8 mouse cellular contexts compared by ENCODE assay signal in the genomic region with DNA sequence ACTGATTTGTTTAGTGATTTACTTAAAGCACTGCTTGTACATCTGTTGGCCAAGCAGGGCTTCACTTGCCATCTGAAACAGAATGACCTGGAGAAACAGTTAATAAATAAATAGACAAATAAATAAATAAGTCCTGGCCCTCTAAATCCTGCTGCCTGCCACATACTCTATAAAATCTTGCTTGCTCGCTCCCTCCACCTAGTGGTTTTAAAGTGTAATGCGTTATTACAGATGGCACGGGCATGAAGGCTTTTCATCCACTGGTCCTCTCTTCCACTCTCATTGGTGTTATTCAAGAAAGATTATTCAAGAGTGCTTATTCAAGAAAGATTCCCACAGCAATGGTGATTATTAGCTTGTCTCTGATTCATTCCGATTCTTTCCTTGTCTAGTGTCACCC. TPM values are rescaled to one million over a fixed set of nuclear protein-coding genes. Genes with fewer than 3 reads are reported as not detected.
DNase-seq lines count a peak whose midpoint lies in the region; ATAC-seq and TF ChIP-seq lines count a peak whose summit lies in the region.
"Had no signal": no experiment of that assay in that cellular context is flagged by ENCODE, and none has a peak within 500 bp of the region (broad histone marks: within the 10 kb centered on the region; RNA-seq: fewer than 3 reads in every experiment).

No protein-coding gene starts in this region.

- ATAC-seq in Patski, result no peak
- 0 out of 2 replicates have a peak, but pooled peaks have one; percentile 67 for ATAC-seq in erythroblast, adult 5-6 weeks (replicated peaks; ENCODE audit: low FRiP score, poor library complexity, severe bottlenecking)
- ATAC-seq in lung, embryonic 14.5 days (ENCODE audit: insufficient read depth), result no peak

- CTCF ChIA-PET in Patski (lab: Charles Lee), result interaction anchor here (0.9 to 3.6 kb wide), 9 partner anchors 9 to 47 kb away, joined by 3 to 13 read pairs (median 5); a partner anchor contains a TSS

- TF ChIP-seq CTCF in E14TG2a.4 (conservative IDR thresholded peaks at IDR 0.05; ENCODE audit: low read length), result peak; percentile 74
- TF ChIP-seq CTCF in Patski (IDR thresholded peaks at IDR 0.05), result peak; percentile 76
- peak; percentile 82 for TF ChIP-seq CTCF in lung, embryonic 14.5 days (IDR thresholded peaks at IDR 0.05; ENCODE audit: low read depth)

- intact Hi-C loops in left cerebral cortex, postnatal 25 days (cut with DNase I), result loop anchor here (2.0 kb wide), 1 partner anchor 43 kb away; no protein-coding TSS in a partner anchor

- in situ Hi-C loops in Patski (cut with MboI; ENCODE audit: low pct_unique_long_range_greater_than_20kb), result loop anchor here (5.0 kb wide), 1 partner anchor 42 kb away; no protein-coding TSS in a partner anchor

- H3K27me3 ChIP-seq in E14TG2a.4 (ENCODE audit: insufficient read depth, low read length), result peaks cover 34% of the 10 kb centered on the region
- H3K27me3 ChIP-seq in Patski, result peaks cover 62% of the 10 kb centered on the region
- no peaks in the 10 kb centered on the region for H3K27me3 ChIP-seq in lung, embryonic 14.5 days (ENCODE audit: insufficient read depth, low read length)

- no peak overlapping the region for H3K27ac ChIP-seq in lung, embryonic 14.5 days (ENCODE audit: low read depth)
- H3K27ac ChIP-seq: macrophage had no signal

- no peak overlapping the region for H3K9ac ChIP-seq in lung, embryonic 14.5 days

- POLR2A ChIA-PET in Patski (lab: Charles Lee), result no interaction called here

- H3K4me2 ChIP-seq in lung, embryonic 14.5 days, result no peak overlapping the region

- no peaks in the 10 kb centered on the region for H3K9me3 ChIP-seq in E14TG2a.4 (ENCODE audit: low read length)
- H3K9me3 ChIP-seq in lung, embryonic 14.5 days (ENCODE audit: low read depth, low read length), result no peaks in the 10 kb centered on the region

- peaks cover 30% of the 10 kb centered on the region for H3K4me1 ChIP-seq in E14TG2a.4 (replicated peaks; ENCODE audit: low read depth, low read length)
- no peaks in the 10 kb centered on the region for H3K4me1 ChIP-seq in lung, embryonic 14.5 days (ENCODE audit: insufficient read depth)

- H3K4me3 ChIP-seq in E14TG2a.4 (replicated peaks; ENCODE audit: low read length), result no peak overlapping the region
- no peak overlapping the region for H3K4me3 ChIP-seq in lung, embryonic 14.5 days (ENCODE audit: low read depth, low read length)

- peak; percentile 15 to 16 for DNase-seq in left cerebral cortex, postnatal 25 days (ENCODE audit: low spot score in 2 of 2)
- no peak for DNase-seq in left cerebral cortex, adult 11 months (ENCODE audit: low spot score)
- no peak for DNase-seq in Patski (ENCODE audit: low read depth, low spot score)
- DNase-seq in lung, embryonic 14.5 days, result peak; percentile 71
- no peak for DNase-seq in left cerebral cortex, adult 8-10 months (ENCODE audit: low spot score in 2 of 2)

- H3K36me3 ChIP-seq in E14TG2a.4 (ENCODE audit: insufficient read depth, low read length), result no peaks in the 10 kb centered on the region
- no peaks in the 10 kb centered on the region for H3K36me3 ChIP-seq in lung, embryonic 14.5 days (ENCODE audit: insufficient read depth)

- WGBS in lung, embryonic 14.5 days, result 14% methylated on average over 4 of the region's 4 CpGs

RNA-seq across cellular contexts. Expression of a gene that starts 8.5 kb away (rescaled TPM):
- total RNA-seq in left cerebral cortex, postnatal 25 days (2021), result 1 to 10 TPM; 4.4 to 4.5 TPM
- not detected for polyA plus RNA-seq in Patski (2021)
- 6.9 TPM in 2 replicates for total RNA-seq in erythroblast, adult 5-6 weeks (2015; ENCODE audit: low replicate concordance)
- 10.6 and 11.0 TPM in 2 replicates for total RNA-seq in erythroblast, adult 5-6 weeks (2017; ENCODE audit: low replicate concordance)
- polyA plus RNA-seq in lung, embryonic 14.5 days (2014; fragmentation: Nextera tagmentation; extraction: Ambion mirVana), result 1.5 and 1.6 TPM in 2 replicates
- 1 to 10 TPM; 3.0 to 5.3 (median 3.4) TPM for total RNA-seq in left cerebral cortex, adult 8-10 months (2022)

RNA-seq across cellular contexts. Expression of a gene that starts 32.0 kb away (rescaled TPM):
- under 1 TPM; 0.48 to 0.57 TPM for total RNA-seq in left cerebral cortex, postnatal 25 days (2021)
- polyA plus RNA-seq in Patski (2021), result 5.4 TPM
- 4.0 and 7.1 TPM in 2 replicates for total RNA-seq in erythroblast, adult 5-6 weeks (2015; ENCODE audit: low replicate concordance)
- total RNA-seq in erythroblast, adult 5-6 weeks (2017; ENCODE audit: low replicate concordance), result 3.5 and 4.5 TPM in 2 replicates
- polyA plus RNA-seq in lung, embryonic 14.5 days (2014; fragmentation: Nextera tagmentation; extraction: Ambion mirVana), result 34.4 and 36.1 TPM in 2 replicates
- total RNA-seq in left cerebral cortex, adult 8-10 months (2022), result under 1 TPM; 0.37 to 0.91 (median 0.62) TPM

RNA-seq across cellular contexts. Expression of a gene that starts 49.3 kb away (rescaled TPM):
- total RNA-seq in left cerebral cortex, postnatal 25 days (2021), result 1 to 10 TPM; 1.8 to 3.1 TPM
- polyA plus RNA-seq in Patski (2021), result not detected
- not detected in 2 replicates for total RNA-seq in erythroblast, adult 5-6 weeks (2015; ENCODE audit: low replicate concordance)
- total RNA-seq in erythroblast, adult 5-6 weeks (2017; ENCODE audit: low replicate concordance), result not detected in 2 replicates
- 5.6 and 7.8 TPM in 2 replicates for polyA plus RNA-seq in lung, embryonic 14.5 days (2014; fragmentation: Nextera tagmentation; extraction: Ambion mirVana)
- total RNA-seq in left cerebral cortex, adult 8-10 months (2022), result 1 to 10 TPM in 3 of 4 experiments, under 1 TPM in 1; 0.75 to 3.4 (median 1.8) TPM
- polyA plus RNA-seq: macrophage had no signal

RNA-seq across cellular contexts. Expression of a gene that starts 51.4 kb away (rescaled TPM):
- 10 to 100 TPM; 32.3 to 32.8 TPM for total RNA-seq in left cerebral cortex, postnatal 25 days (2021)
- 20.4 TPM for polyA plus RNA-seq in Patski (2021)
- 3.3 and 5.8 TPM in 2 replicates for total RNA-seq in erythroblast, adult 5-6 weeks (2015; ENCODE audit: low replicate concordance)
- 1.5 and 6.5 TPM in 2 replicates for total RNA-seq in erythroblast, adult 5-6 weeks (2017; ENCODE audit: low replicate concordance)
- polyA plus RNA-seq in lung, embryonic 14.5 days (2014; fragmentation: Nextera tagmentation; extraction: Ambion mirVana), result 33.0 and 37.4 TPM in 2 replicates
- 10 to 100 TPM; 28.0 to 40.9 (median 34.6) TPM for total RNA-seq in left cerebral cortex, adult 8-10 months (2022)

Comparison
In these comparisons a context has a peak if more than half of its experiments do, and no peak if none do; other contexts are left out.
1. DNase-seq: peak in left cerebral cortex, postnatal 25 days (2 of 2) and lung, embryonic 14.5 days (single experiment); none in left cerebral cortex, adult 11 months (single experiment), Patski (single experiment) and left cerebral cortex, adult 8-10 months (0 of 2).
2. Peak in every context shown above with its lines, with median percentiles within 50 percentile points of each other: CTCF ChIP-seq.